Mouse (Mus musculus): ENCODE results near the gene Sash1. TPM values are rescaled to one million over a fixed set of nuclear protein-coding genes. Genes with fewer than 3 reads are reported as not detected.

The Sash1 gene
- polyA plus RNA-seq, 1 experiment from 2014 or later: 0.92 TPM

DNA sequence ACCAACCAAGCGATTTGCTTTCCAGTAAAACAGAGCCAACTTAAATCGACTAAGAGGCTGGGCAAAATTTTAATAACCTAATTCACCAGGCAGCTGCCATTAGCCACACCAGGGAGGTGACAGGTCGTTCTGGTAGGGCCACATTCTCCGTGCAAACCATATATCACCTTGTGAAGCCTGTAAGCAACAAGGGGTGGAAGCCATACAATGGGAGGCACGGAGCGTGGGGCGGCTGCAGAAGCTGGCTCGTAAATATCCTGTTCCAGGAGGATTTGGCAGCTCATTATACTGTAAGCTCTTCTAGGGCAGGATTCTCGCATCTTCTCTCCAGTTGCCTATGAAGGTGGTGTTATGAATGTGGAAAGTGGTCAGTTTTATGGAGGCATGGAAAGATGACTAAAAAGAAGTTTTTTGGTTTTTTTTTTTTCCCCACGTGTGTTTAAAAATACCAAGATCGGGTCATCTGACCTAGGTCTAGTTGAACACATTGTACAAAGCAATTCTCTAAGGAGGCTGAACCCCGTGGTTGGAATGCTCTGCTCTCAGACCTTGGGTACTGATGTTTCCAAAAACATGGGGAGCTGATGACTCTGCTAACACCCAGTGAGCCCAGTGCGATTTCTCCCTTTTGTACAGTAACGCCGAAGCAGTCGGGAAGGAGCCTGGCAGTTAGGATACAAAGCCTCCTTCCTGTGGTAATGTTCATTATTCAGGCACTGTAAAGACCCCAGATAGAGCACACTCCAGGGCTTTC is 24.5 kb upstream of the Sash1 start:
- H3K9me3 ChIP-seq (replicated peaks; ENCODE audit: control insufficient read depth, low read length): no peaks in the 10 kb centered on the region
- no peak for ATAC-seq (ENCODE audit: low read depth)
- H3K27ac ChIP-seq (ENCODE audit: low read length): no peak overlapping the region
- no peaks in the 10 kb centered on the region for H3K4me1 ChIP-seq (ENCODE audit: control insufficient read depth, low read depth, low read length)
- WGBS (ENCODE audit: insufficient replicate concordance): 64% methylated on average over 16 of the region's 16 CpGs
- H3K4me3 ChIP-seq (ENCODE audit: low read depth, low read length): no peak overlapping the region
- no peak overlapping the region for H3K9ac ChIP-seq (ENCODE audit: low read depth, low read length)
- H3K27me3 ChIP-seq (ENCODE audit: control insufficient read depth, insufficient read depth, low read depth, low read length): no peaks in the 10 kb centered on the region
- no peak overlapping the region for H3K4me2 ChIP-seq (ENCODE audit: low read depth, low read length)
- no peaks in the 10 kb centered on the region for H3K36me3 ChIP-seq (ENCODE audit: control insufficient read depth, insufficient read depth)

DNA sequence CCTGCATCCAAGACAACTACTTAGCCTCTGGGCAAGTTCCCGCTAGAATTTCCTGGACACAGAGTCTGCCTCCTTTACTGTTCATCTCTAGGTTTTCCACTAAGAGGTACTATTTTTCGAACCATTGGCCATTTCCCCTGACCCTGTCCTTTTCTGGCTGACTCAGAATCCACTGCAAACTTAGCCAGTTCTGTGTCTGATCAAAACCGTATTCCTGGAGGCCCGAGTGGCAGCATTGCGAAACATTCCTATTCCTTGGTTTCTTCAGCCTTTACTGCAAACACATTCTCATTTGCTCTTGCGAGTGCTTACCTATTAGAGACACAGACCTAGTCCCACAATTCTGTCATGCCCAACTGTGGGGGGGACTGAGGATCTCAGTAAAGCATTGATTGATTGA is 17.2 kb upstream of the Sash1 start:
- 68% methylated on average over 6 of the region's 6 CpGs for WGBS (ENCODE audit: insufficient replicate concordance)
- Histone ChIP-seq H3K9me3 (replicated peaks; ENCODE audit: control insufficient read depth, low read length) (no peaks in the 10 kb centered on the region), H3K27me3 (ENCODE audit: control insufficient read depth, insufficient read depth, low read depth, low read length) (no peaks in the 10 kb centered on the region), H3K4me3 (ENCODE audit: low read depth, low read length) (no peak overlapping the region), H3K27ac (ENCODE audit: low read length) (no peak overlapping the region), H3K4me1 (ENCODE audit: control insufficient read depth, low read depth, low read length) (no peaks in the 10 kb centered on the region), H3K36me3 (ENCODE audit: control insufficient read depth, insufficient read depth) (no peaks in the 10 kb centered on the region), H3K4me2 (ENCODE audit: low read depth, low read length) (no peak overlapping the region), H3K9ac (ENCODE audit: low read depth, low read length) (no peak overlapping the region)
- no peak for ATAC-seq (ENCODE audit: low read depth)

DNA sequence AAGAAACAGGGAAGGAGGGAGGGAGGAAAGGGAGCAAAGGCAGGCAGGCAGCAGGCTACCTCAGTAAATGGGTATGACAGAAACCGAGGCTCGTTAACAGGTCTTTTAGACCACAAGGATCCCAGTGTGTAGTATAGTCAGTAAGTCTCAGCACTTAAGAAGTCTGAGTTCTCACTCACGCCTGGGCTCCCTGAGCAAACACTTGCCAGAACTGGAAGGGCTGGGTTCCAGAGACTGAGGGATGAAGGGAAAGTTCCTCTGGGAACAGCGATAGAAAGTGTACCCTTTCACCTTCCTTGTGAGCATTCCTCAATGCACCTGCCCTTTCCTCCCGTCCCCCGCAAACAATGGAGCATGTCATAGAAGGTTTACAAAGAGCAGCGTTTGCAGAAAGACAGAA is 16.5 kb upstream of the Sash1 start:
- no peak for ATAC-seq (ENCODE audit: low read depth)
- Histone ChIP-seq H3K27me3 (ENCODE audit: control insufficient read depth, insufficient read depth, low read depth, low read length) (no peaks in the 10 kb centered on the region), H3K9me3 (replicated peaks; ENCODE audit: control insufficient read depth, low read length) (no peaks in the 10 kb centered on the region), H3K4me1 (ENCODE audit: control insufficient read depth, low read depth, low read length) (no peaks in the 10 kb centered on the region), H3K4me3 (ENCODE audit: low read depth, low read length) (no peak overlapping the region), H3K9ac (ENCODE audit: low read depth, low read length) (no peak overlapping the region), H3K36me3 (ENCODE audit: control insufficient read depth, insufficient read depth) (no peaks in the 10 kb centered on the region), H3K4me2 (ENCODE audit: low read depth, low read length) (no peak overlapping the region), H3K27ac (ENCODE audit: low read length) (no peak overlapping the region)
- 69% methylated on average over 7 of the region's 7 CpGs for WGBS (ENCODE audit: insufficient replicate concordance)

DNA sequence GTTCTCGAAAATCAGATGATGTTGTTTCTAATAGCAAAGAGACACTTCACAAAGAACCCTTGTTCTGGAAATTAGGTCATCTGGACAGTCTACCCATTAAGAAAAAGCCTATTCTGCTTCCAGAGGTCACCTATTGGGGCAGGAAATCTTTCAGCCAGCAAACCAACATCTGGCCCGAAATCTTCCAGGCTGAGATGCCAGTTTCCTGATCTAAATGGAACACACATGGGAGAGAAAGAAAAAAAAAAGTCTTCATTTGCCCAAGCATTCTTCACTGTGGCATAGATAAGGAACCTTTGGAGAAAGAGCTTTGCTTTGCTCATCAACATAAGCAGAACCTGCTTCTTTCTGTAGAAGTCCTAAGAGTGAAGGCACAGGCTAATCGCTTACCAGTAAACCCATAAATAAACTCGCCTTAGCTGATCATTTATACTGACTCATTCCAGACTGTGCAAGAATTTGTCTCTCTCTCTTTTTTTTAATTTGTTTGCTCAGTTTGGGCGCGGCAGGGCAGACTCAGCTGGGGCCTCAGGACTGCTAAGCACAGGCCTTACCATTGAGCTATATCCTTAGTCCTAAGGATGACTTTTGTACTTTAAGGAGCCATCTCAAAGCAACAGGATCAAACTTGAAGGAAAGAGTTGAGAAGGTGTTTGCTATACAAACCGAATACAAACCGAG is 13.1 kb upstream of the Sash1 start:
- Histone ChIP-seq H3K9ac (ENCODE audit: low read depth, low read length) (no peak overlapping the region), H3K36me3 (ENCODE audit: control insufficient read depth, insufficient read depth) (no peaks in the 10 kb centered on the region), H3K27me3 (ENCODE audit: control insufficient read depth, insufficient read depth, low read depth, low read length) (no peaks in the 10 kb centered on the region), H3K27ac (ENCODE audit: low read length) (no peak overlapping the region), H3K9me3 (replicated peaks; ENCODE audit: control insufficient read depth, low read length) (no peaks in the 10 kb centered on the region), H3K4me3 (ENCODE audit: low read depth, low read length) (no peak overlapping the region), H3K4me2 (ENCODE audit: low read depth, low read length) (no peak overlapping the region), H3K4me1 (ENCODE audit: control insufficient read depth, low read depth, low read length) (no peaks in the 10 kb centered on the region)
- 54% methylated on average over 8 of the region's 8 CpGs for WGBS (ENCODE audit: insufficient replicate concordance)
- ATAC-seq (ENCODE audit: low read depth): no peak

DNA sequence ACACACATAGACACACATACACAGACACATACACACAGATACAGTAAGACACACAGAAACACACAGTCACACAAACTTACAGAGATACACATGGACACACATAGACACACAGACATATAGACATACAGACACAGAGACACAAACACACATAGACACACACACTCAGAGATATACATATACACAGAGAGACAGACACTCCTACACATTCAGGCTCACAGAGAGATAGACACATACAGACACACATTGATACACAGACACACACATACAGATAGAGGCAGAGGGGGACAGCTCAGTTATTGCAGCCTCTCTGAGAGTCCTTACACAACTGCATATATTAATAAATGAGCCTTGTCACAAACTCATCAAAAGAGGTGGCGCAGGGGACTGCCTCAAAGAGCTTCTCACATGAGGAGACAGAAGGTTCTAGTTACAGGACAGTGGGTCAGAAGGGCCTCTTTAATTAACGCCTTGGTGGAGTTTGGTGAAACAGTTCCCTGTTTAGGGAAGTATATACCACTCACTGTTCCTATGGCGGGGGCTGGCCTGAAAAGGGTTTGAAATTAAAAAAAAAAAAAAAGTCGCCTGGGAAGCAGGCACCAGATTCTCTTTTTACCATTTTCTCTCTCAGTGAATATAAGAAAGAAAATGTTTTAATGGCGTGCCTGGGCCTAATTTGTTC is 12.4 kb upstream of the Sash1 start:
- H3K4me3 ChIP-seq (ENCODE audit: low read depth, low read length): no peak overlapping the region
- H3K4me1 ChIP-seq (ENCODE audit: control insufficient read depth, low read depth, low read length): no peaks in the 10 kb centered on the region
- no peaks in the 10 kb centered on the region for H3K9me3 ChIP-seq (replicated peaks; ENCODE audit: control insufficient read depth, low read length)
- no peaks in the 10 kb centered on the region for H3K36me3 ChIP-seq (ENCODE audit: control insufficient read depth, insufficient read depth)
- no peak overlapping the region for H3K4me2 ChIP-seq (ENCODE audit: low read depth, low read length)
- no peak overlapping the region for H3K27ac ChIP-seq (ENCODE audit: low read length)
- no peak overlapping the region for H3K9ac ChIP-seq (ENCODE audit: low read depth, low read length)
- WGBS (ENCODE audit: insufficient replicate concordance): 38% methylated on average over 5 of the region's 5 CpGs
- no peak for ATAC-seq (ENCODE audit: low read depth)
- no peaks in the 10 kb centered on the region for H3K27me3 ChIP-seq (ENCODE audit: control insufficient read depth, insufficient read depth, low read depth, low read length)

DNA sequence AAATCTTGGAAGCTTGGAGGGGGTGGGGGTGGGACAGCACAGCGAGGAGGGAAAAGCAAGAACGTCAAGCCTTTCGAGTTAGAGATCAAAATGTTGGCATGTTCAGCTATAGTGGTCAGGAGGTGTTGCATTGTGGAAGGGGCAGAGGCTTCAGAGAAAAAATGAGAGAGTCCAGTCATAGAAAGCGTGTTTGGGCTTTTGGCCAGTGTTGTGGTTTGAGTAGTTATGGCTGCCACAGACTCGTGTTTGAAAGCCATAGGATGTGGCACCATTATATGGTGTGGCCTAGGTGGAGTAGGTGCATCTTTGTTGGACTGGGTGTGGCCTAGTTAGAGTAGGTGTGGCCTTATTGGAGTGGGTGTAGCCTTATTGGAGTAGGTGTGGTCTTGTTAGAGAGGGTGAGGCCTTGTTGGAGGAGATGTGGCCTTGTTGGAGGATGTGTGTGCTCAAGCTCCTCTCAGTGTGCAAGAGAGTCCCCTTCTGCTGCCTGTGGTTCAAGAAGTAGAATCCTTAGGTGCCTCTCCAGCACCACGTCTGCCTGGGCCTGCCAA is 9.2 kb upstream of the Sash1 start:
- H3K9me3 ChIP-seq (replicated peaks; ENCODE audit: control insufficient read depth, low read length): no peaks in the 10 kb centered on the region
- H3K4me2 ChIP-seq (ENCODE audit: low read depth, low read length): no peak overlapping the region
- H3K4me1 ChIP-seq (ENCODE audit: control insufficient read depth, low read depth, low read length): no peaks in the 10 kb centered on the region; the same call in 1 of the 2 replicates
- no peak overlapping the region for H3K27ac ChIP-seq (ENCODE audit: low read length)
- no peak overlapping the region for H3K4me3 ChIP-seq (ENCODE audit: low read depth, low read length)
- no peak overlapping the region for H3K9ac ChIP-seq (ENCODE audit: low read depth, low read length)
- H3K27me3 ChIP-seq (ENCODE audit: control insufficient read depth, insufficient read depth, low read depth, low read length): no peaks in the 10 kb centered on the region
- ATAC-seq (ENCODE audit: low read depth): no peak
- no peaks in the 10 kb centered on the region for H3K36me3 ChIP-seq (ENCODE audit: control insufficient read depth, insufficient read depth)
- 69% methylated on average over 6 of the region's 6 CpGs for WGBS (ENCODE audit: insufficient replicate concordance)

DNA sequence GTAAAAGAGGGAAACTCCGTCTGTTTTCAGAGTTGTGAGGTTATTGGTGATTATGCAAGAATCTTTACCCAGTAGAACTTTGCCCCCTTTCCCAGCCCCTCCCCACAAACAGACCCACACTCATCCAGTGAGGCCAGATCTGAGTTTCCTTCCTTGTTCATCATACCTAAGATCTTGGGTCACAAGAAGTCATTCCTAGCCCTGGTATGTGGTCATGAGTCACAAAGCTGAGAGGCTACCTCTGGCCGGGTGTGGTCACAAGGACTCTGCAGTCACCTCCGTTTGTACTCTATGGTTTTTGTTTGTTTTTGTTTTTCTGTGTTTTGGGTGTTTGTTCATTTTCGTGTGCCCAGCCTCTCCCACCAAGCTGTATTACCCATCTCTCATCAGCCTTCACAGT is 4.6 kb upstream of the Sash1 start:
- no peaks in the 10 kb centered on the region; the same call in 1 of the 2 replicates for H3K4me1 ChIP-seq (ENCODE audit: control insufficient read depth, low read depth, low read length)
- no peak overlapping the region for H3K4me2 ChIP-seq (ENCODE audit: low read depth, low read length)
- no peak for ATAC-seq (ENCODE audit: low read depth)
- no peaks in the 10 kb centered on the region for H3K36me3 ChIP-seq (ENCODE audit: control insufficient read depth, insufficient read depth)
- peaks cover 10% of the 10 kb centered on the region for H3K27me3 ChIP-seq (ENCODE audit: control insufficient read depth, insufficient read depth, low read depth, low read length)
- H3K9me3 ChIP-seq (replicated peaks; ENCODE audit: control insufficient read depth, low read length): no peaks in the 10 kb centered on the region
- no peak overlapping the region for H3K27ac ChIP-seq (ENCODE audit: low read length)
- H3K4me3 ChIP-seq (ENCODE audit: low read depth, low read length): no peak overlapping the region
- WGBS (ENCODE audit: insufficient replicate concordance): 36% methylated on average over 4 of the region's 4 CpGs
- no peak overlapping the region for H3K9ac ChIP-seq (ENCODE audit: low read depth, low read length)

DNA sequence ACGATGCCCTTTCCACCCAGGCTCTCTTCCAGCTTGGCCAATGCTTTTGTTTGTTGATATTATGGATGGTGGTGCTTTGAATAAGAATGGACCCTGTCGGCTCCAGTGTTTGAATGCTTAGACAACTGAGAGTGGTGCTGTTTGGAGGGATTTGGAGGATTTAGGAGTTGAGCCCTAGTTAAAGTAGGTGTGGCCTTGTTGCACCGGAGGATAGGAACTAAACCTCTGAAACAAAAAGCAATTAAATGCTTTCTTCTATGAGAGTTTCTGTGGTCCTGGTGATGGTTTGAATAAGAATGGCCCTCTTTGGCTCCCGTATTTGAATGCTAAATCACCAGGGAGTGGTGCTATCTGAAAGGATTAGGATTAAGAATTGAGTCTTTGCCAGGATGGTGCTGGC is 3.5 kb upstream of the Sash1 start:
- 61% methylated on average over 4 of the region's 4 CpGs for whole genome bisulfite sequencing (ENCODE audit: insufficient replicate concordance)
- no peak for ATAC-seq (ENCODE audit: low read depth)
- Histone ChIP-seq H3K27me3 (ENCODE audit: control insufficient read depth, insufficient read depth, low read depth, low read length) (peaks cover 18% of the 10 kb centered on the region), H3K4me1 (ENCODE audit: control insufficient read depth, low read depth, low read length) (no peaks in the 10 kb centered on the region; the same call in 1 of the 2 replicates), H3K9me3 (replicated peaks; ENCODE audit: control insufficient read depth, low read length) (no peaks in the 10 kb centered on the region), H3K27ac (ENCODE audit: low read length) (no peak overlapping the region), H3K4me3 (ENCODE audit: low read depth, low read length) (no peak overlapping the region), H3K36me3 (ENCODE audit: control insufficient read depth, insufficient read depth) (no peaks in the 10 kb centered on the region), H3K9ac (ENCODE audit: low read depth, low read length) (no peak overlapping the region), H3K4me2 (ENCODE audit: low read depth, low read length) (no peak overlapping the region)

DNA sequence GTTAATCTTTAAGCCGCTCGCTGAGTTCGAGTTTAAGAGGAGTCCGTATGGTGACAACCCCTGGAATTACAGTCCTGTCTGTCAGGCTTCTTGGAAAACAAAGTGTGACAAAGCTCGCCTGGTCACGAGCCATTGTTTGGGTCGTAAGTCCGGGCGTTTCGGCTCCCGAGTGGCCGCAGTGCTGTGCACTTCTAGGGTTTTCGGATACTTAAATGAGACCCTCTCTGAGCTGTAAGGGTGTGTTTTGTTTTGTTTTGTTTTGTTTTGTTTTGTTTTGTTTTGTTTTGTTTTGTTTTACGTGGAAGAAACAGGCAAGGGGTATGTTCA is 621 bp upstream of the Sash1 start:
- H3K9me3 ChIP-seq (replicated peaks; ENCODE audit: control insufficient read depth, low read length): no peaks in the 10 kb centered on the region
- H3K27ac ChIP-seq (ENCODE audit: low read length): peak overlapping the region; percentile 91
- peaks cover 18% of the 10 kb centered on the region for H3K27me3 ChIP-seq (ENCODE audit: control insufficient read depth, insufficient read depth, low read depth, low read length)
- no peak overlapping the region; the same call in 1 of the 2 replicates for H3K9ac ChIP-seq (ENCODE audit: low read depth, low read length)
- ATAC-seq (ENCODE audit: low read depth): no peak
- H3K4me1 ChIP-seq (ENCODE audit: control insufficient read depth, low read depth, low read length): no peaks in the 10 kb centered on the region; the same call in 1 of the 2 replicates
- no peaks in the 10 kb centered on the region for H3K36me3 ChIP-seq (ENCODE audit: control insufficient read depth, insufficient read depth)
- peak overlapping the region; percentile 69 for H3K4me3 ChIP-seq (ENCODE audit: low read depth, low read length)
- 2% methylated on average over 14 of the region's 14 CpGs for WGBS (ENCODE audit: insufficient replicate concordance)
- peak overlapping the region; percentile 66 for H3K4me2 ChIP-seq (ENCODE audit: low read depth, low read length)
